Mouse (Mus musculus): ENCODE results near the gene Hnrnpul2.
A peak's percentile ranks its signal among the peaks of the same experiment; 100 is the strongest.
"Not testable (repeated sequence)": the region's sequence is repeated elsewhere in the genome, so short reads cannot be mapped to it uniquely, and the experiment has no call there.

The Hnrnpul2 gene

DNA sequence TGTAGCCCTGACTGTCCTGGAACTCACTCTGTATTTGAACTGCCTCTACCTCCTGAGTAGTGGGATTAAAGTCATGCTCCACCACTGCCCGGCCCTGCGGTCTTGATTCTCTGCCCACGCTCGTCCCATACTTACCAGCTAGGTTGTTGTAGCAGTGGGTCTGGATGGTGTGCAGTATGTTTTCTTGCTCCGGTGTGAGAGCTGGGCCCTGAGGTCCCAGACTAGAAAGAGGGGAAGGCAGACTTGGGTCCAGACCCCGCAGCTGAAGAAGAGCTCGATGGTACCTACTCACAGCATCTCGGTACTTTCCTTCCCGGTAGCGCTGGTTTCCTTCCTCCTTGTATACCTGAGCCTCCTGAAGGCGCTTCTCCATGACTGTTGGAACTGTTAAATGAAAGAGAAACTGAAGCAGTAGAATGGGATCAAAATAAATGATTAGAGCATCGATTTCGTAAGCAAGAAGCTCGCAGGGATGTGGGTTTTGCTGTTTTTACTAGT, 1.5 kb upstream of the Hnrnpul2 start:
- no peak for DNase-seq (ENCODE audit: low spot score in 2 of 2)

GRCm38 (mm10) chr19:8818801-8819595, 812 bp upstream of the Hnrnpul2 start, which contains the start of gene Ttc9c:
Gene Ttc9c, minus strand, starts transcription at chr19:8819333.
- peak; percentile 81 to 83 for DNase-seq (ENCODE audit: low spot score in 2 of 2)

GRCm38 (mm10) chr19:8820424-8820956, 680 bp downstream of the Hnrnpul2 start:
- DNase-seq (ENCODE audit: low spot score in 2 of 2) = peak; percentile 33 to 40

DNA sequence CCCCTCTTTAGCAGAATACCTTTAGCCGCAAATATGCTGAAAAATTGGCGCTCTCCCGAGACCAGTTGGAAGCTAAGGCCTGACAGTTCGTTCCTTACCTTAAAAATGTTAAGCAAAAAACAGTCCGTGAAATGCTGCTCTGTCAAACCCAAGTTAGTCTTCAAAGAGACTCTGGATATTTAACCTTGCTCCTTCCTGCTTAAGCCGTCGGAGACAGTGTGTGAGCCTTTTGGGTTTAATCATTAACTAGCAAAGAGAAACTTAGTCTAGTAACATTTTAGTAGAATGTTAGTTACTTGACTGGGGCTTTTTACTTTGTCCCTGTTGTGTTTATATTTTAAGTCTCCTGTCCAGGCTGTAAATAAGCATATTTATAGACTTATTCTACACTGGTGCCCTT, 1.3 kb downstream of the Hnrnpul2 start:
- DNase-seq (ENCODE audit: low spot score in 2 of 2) = no peak

GRCm38 (mm10) chr19:8822696-8823095, 2.9 kb downstream of the Hnrnpul2 start:
- DNase-seq (ENCODE audit: low spot score in 2 of 2) = no peak

GRCm38 (mm10) chr19:8829660-8830059, 9.8 kb downstream of the Hnrnpul2 start, which contains the start of gene AC129217.1:
Gene AC129217.1, plus strand, starts transcription at chr19:8829773.
- DNase-seq (ENCODE audit: low spot score in 2 of 2) = no peak

DNA sequence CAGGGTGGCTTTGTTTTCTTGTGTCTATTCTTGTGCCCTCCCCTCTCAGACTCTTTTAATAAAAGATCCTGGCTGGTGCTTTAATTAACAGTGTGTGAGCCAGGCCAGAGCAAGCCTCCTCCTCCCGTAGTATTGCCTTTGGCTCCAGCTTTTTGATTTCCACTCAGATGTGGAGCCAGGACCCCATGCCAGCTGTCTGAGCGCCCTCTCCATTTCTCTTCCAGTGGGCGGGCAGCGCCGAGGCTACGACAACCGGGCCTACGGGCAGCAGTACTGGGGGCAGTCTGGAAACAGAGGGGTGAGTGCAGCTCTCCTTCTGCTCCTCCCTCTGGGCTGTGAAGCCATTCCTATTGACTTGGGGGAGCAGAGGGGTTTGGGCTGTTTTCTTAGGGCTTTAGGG, 10.9 kb downstream of the Hnrnpul2 start:
- no peak for DNase-seq (ENCODE audit: low spot score in 2 of 2)

GRCm38 (mm10) chr19:8831262-8831661, 11.5 kb downstream of the Hnrnpul2 start:
- DNase-seq (ENCODE audit: low spot score in 2 of 2) = no peak

- no peak for DNase-seq (ENCODE audit: low spot score in 2 of 2)
These were observed 13.2 kb downstream of the Hnrnpul2 start for GRCm38 (mm10) chr19:8832971-8833370.

GRCm38 (mm10) chr19:8836327-8836726, 16.5 kb downstream of the Hnrnpul2 start:
- not testable (repeated sequence) for DNase-seq (ENCODE audit: low spot score in 2 of 2)

DNA sequence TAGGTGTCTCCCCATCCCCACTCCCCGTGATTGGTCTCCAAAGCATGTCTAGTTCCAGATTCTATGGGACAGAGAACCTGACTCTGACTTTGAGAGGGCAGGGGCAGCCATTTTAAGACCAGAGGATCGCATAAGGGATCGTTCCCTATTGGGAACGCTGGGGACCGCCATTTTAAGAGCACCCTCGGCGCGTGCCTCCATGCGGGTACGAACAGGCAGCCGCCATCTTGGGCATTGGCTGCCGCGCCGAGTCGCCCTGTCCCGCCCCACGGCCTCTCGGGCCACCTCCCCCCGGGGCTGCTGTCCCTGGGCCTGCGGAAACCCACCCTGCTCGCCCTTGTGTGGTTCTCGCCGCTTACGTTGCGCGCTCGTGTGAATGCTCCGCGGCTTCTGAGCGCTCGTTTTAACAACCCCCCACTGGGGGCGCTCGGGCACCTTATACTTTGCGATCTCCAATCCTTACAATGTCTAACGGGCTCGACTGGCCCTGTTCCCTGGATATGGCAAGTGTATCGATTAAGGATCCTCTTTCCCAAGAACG, 17.5 kb downstream of the Hnrnpul2 start, which contains the start of gene Bscl2:
TSS of gene Bscl2 (plus strand) at position 217 of the 541 bp plus-strand sequence.
- peak; percentile 68 to 77 for DNase-seq (ENCODE audit: low spot score in 2 of 2)

- DNase-seq (ENCODE audit: low spot score in 2 of 2) = no peak
These were observed 18.4 kb downstream of the Hnrnpul2 start for GRCm38 (mm10) chr19:8838041-8838730.

DNA sequence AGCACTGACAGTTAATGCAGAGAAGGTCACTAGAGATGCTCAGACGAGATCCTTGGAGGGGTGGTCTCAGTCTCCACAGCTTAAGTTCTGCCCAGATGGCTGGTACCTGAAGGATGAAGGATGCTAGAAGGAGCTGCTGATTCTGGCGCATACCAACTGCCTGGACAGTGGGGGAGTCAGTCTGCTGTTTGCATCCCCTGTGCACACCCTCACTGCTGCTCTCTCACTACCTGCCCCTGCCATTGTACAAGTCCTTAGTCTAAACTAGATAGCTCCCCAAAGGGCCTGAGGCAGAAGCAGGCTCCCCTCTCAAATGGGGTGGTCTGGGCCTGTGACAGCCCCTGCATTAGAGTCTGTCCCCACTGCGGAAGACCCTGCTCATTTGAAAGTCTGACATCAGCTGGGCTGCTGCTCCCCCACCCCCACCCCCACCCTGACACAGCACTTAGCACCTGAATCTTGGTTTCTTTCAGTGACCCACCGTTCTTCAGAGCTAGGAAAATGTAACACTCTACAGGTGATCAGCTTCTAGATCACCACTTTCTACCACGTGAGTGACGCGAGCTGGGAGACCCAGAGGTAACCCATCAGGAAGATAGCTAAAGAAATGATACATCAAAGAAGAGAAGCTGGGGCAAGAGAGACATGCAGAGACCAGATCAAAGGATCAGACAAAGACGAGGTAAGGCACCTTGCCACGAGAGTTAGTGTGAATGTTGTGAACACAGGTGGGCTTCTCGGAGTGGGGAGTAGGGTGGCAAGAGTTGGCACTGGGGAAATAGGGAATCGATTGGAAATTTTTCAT, 19.5 kb downstream of the Hnrnpul2 start, which contains the start of gene Gng3:
TSS of gene Gng3 (minus strand) at position 92 of the 805 bp plus-strand sequence.
- no peak for DNase-seq (ENCODE audit: low spot score in 2 of 2)

DNA sequence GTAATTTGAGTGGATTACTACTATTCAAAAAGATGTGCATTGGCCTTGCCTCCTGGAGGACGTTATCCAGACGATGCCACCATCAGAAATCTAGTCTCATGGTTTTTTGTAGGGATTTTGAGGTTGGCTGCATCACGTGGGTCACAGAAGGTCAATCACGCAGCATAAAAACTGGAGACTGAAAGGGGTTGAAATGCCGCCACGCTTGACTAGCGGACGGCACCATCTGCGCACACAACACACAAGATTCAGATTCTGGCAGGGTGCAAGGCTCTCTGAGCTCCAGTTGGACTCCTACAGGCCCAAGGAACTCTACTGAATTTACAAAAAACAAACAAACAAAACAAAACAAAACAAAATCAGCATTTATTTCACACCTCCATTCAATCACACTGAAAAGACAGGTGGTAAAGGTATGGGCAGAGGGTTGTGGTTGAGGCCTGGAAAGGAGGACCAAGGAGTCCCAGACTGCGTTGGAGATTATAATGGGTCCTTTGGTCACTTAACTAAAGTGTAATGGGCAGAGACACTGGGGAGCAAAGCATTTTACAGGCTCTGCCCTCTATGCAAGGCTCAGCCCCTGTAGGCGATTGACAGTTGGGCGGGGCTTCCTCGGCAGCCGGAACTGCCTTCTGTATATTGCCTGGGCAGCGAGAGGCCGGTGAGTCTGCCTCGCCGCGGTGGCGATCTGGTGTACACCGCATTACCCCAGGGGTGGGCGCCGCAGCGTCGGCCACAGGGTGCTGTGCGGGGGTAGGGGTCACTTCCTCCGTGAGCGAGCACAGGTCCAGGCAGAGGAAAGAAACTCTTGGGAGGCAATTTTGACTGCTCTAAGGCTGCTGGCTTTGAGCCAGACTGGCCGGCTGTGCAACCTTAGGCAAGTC, 20.3 kb downstream of the Hnrnpul2 start:
- DNase-seq (ENCODE audit: low spot score in 2 of 2) = peak; percentile 58 to 70

DNA sequence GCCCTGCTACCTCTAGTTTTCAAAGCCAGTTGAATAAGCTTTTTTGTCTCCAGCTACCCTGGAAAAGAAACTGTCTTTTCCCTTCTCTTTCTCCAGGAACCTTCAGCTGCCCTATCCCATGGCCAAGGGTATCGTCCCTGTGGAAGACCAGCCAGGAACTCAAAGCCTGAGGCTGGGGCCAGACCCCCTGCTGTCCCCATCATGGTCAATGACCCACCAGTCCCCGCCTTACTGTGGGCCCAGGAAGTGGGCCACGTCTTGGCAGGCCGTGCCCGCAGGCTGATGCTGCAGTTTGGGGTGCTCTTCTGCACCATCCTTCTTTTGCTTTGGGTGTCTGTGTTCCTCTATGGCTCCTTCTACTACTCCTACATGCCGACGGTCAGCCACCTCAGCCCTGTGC, 21.2 kb downstream of the Hnrnpul2 start:
- DNase-seq (ENCODE audit: low spot score in 2 of 2) = no peak

DNA sequence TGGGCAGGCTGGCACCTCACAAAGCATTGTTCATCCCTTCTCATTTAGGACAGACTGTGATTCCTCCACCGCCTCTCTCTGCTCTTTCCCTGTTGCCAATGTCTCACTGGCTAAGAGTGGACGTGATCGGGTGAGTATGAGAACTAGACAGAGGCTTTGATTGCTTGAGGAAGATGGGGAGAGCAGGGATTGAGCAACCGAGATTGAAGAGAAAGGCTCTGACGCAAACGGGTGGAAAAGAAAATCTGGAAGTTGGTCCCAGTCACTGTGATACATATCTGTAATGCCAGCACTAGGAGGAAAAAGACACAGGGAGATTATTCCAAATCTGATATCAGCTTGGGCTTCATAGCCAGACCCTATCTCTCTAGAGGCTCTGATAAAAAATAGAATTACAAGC, 23.2 kb downstream of the Hnrnpul2 start:
- no peak for DNase-seq (ENCODE audit: low spot score in 2 of 2)

- DNase-seq (ENCODE audit: low spot score in 2 of 2) = peak; percentile 51 to 75
These were observed 24.7 kb downstream of the Hnrnpul2 start for GRCm38 (mm10) chr19:8844371-8845129.

GRCm38 (mm10) chr19:8848356-8848755, 28.5 kb downstream of the Hnrnpul2 start:
- no peak for DNase-seq (ENCODE audit: low spot score in 2 of 2)

DNA sequence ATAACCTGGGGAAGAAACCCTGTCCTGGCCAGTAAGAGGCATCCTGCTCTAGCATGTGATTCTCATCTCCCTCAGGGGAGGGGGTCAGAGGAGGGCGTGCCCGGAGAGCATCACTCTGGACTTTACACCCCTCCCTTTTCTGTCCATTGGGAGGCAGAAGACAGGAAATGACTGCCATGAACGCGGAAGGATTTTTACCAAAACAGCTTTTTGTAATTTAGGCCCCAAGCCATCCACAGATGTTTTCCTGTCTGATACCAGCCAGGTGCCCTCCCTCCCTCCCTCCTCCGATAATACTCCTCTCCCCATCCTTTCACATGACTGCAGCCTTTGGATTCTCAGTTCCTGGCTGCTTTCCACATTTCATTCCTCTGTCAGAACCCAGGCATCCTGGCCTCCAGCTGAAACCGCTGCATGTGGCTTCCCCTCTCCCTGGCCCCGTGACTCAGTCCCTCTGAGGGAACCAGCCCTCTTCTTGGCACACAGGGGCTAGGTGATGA, 30.6 kb downstream of the Hnrnpul2 start, which contains the start of gene Lrrn4cl:
TSS of gene Lrrn4cl (plus strand) at position 367 of the 500 bp plus-strand sequence.
- no peak for DNase-seq (ENCODE audit: low spot score in 2 of 2)
